Mouse (Mus musculus) left cerebral cortex, adult 2 months (tissue): ENCODE results near the gene Coa3. TPM values are rescaled to one million over a fixed set of nuclear protein-coding genes. Genes with fewer than 3 reads are reported as not detected.

Experiments used
- DNase-seq, 2 experiments: peaks; one replicate each; pipeline ENCODE4 v3.0.0; 2021 to 2022; ENCODE audit warnings: low spot score in 2 of 2, mixed read lengths in 1 of 2; ENCODE audit errors: extremely low spot score in 1 of 2
- H3K27ac ChIP-seq: fragments of 200-600 bp; 2 replicates; pipeline ENCODE4 v1.8.1; 2022
- H3K4me3 ChIP-seq: fragments of 200-600 bp; 2 replicates; pipeline ENCODE4 v1.8.1; 2022
- CTCF ChIP-seq: fragments of 200-600 bp; IDR thresholded peaks from 2 replicates; pipeline ENCODE4 v1.8.1; 2022; ENCODE audit warnings: antibody characterized with exemption, mild to moderate bottlenecking, moderate library complexity
- intact Hi-C: fragments of 180-260 bp; cut with DNase I; formaldehyde crosslinking; loops from one replicate; pipeline ENCODE4 v1.15.1; 2025
- total RNA-seq, 2 experiments: library from RNA; stranded (reverse); gene quantifications; 2 replicates each; pipeline ENCODE4 v1.2.3; 2021

Gene Coa3
- total RNA-seq, 2 experiments from 2014 or later = 97.5 to 98.4 TPM

DNA sequence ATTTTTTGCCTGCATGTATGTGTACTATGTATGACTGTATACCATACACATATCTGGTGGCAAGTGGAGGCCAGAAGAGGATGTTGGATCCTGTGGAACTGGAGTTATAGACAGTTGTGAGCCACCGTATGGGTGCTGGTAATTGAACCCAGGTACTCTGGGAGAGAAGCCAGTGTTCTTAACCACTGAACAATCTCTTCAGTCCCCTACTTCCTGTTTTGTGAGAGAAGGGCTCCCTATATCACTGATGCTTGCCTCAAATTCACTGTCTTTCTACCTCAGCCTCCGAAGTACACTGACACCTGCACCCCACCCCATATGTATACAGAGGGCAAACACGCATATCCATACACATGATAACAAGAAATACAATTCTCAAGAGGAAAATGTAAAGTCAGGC is 32.2 kb upstream of the Coa3 start:
- Histone ChIP-seq H3K4me3 (no peak overlapping the region), H3K27ac (no peak overlapping the region)
- no peak for TF ChIP-seq CTCF
- intact Hi-C loops = no loop called here
- DNase-seq = no peak

- Histone ChIP-seq H3K4me3 (no peak overlapping the region), H3K27ac (no peak overlapping the region)
- no peak for DNase-seq
- intact Hi-C loops = no loop called here
- no peak for TF ChIP-seq CTCF
These were observed 28.8 kb upstream of the Coa3 start for GRCm38 (mm10) chr11:101307744-101308143.

DNA sequence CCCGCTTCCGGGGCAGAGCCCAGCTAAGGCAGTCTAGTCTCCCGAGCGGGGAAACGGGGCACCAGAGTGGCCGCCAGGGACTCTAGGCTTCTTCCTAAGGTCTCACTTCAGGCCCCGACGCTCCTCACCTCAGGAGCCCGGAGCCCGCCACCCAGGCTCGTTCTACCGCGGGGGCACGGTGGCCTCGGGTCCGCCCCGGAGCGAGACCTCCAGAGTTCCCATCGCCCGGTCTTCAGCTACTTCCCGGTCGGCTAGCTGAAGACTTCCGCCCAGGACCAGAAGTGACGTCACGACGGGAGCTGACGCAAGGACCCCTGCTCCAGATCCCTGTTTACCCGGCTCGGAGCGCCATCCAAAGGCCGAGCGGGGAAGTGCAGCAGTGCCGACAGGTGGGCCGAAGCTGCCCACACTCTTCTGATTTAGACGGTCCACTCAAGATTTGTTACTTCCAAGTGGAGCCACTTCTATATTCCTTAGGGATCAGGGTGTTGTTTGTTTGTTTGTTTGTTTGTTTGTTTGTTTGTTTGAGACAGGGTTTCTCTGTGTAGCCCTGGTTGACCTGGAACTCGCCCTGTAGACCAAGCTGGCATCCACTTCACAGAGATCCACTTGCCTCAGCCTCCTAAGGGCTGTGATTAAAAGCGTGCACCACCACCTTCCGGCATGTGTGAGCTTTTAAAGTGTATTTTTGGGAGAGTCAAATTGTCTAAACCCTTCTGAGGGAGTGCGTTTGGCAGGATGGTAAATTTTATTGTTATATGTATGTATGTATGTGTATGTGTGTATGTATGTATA is 23.3 kb upstream of the Coa3 start, which contains the start of gene Becn1:
TSS of gene Becn1 (minus strand) at position 283 of the 795 bp plus-strand sequence.
- peak; percentile 98 for TF ChIP-seq CTCF
- DNase-seq = peak; percentile 94 to 98
- Histone ChIP-seq H3K4me3 (peak within 1 kb of the TSS; percentile 90), H3K27ac (peak within 1 kb of the TSS; percentile 85)
- intact Hi-C loops = loop anchor here (1.0 kb wide), 2 partner anchors 49 to 91 kb away; partner anchors contain the start of gene Vps25

- peak overlapping the region; percentile 85 for H3K27ac ChIP-seq
- intact Hi-C loops = loop anchor here (1.0 kb wide), 2 partner anchors 48 to 90 kb away; partner anchors contain the start of gene Vps25
- TF ChIP-seq CTCF = no peak
These were observed 22.5 kb upstream of the Coa3 start for GRCm38 (mm10) chr11:101301299-101302003.

GRCm38 (mm10) chr11:101300881-101301280 is 22.0 kb upstream of the Coa3 start:
- intact Hi-C loops = no loop called here
- no peak for DNase-seq
- Histone ChIP-seq H3K27ac (no peak overlapping the region), H3K4me3 (peak overlapping the region; percentile 90)
- TF ChIP-seq CTCF = no peak; the same call in 1 of the 2 replicates

More at GRCm38 (mm10) chr11:101301299-101302003, 22.5 kb upstream of the Coa3 start:
- no peak for DNase-seq
- peak overlapping the region; percentile 90 for H3K4me3 ChIP-seq

GRCm38 (mm10) chr11:101295191-101295590 is 16.3 kb upstream of the Coa3 start:
- DNase-seq = no peak
- intact Hi-C loops = no loop called here
- TF ChIP-seq CTCF = no peak
- Histone ChIP-seq H3K4me3 (no peak overlapping the region), H3K27ac (no peak overlapping the region)

DNA sequence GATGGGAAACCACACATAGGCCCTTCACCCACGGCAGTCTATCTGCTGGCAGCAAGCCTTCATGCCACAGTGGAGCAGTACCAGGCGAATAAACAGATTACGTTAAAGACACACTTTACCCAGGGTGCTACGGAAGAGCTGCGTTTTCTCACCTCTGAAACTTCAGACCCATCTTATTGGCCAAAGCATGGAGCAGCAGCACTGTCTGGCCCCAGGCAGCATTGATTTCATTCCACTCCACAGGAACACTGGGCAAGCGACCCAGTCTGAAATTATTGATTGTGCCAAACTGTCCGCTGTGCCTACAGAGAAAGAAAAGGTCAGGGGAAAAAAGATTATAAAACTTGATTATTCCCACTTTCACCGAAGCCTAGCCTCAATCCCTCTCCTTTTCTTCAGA is 12.3 kb upstream of the Coa3 start:
- Histone ChIP-seq H3K4me3 (no peak overlapping the region), H3K27ac (no peak overlapping the region)
- TF ChIP-seq CTCF = no peak
- intact Hi-C loops = no loop called here
- DNase-seq = no peak

DNA sequence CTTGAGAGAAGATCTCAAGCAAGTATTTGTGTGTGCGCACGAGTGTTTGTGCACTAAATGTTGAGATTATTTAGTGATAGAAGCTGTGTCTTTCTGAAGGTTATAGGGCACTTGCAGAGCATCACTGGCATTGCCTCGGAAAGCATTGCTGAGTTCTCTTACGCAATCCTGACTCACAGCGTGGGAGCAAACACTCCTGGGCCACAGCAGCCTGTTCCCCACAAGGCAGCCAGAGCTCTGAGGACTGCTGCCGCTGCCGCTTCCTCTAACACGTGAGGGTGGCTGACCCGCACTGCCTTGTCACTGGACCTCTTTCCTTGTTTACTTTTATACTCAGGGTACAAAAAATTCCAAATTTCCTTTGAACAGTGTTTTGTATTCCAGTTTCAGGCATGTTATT is 8.4 kb upstream of the Coa3 start:
- no peak for DNase-seq
- intact Hi-C loops = no loop called here
- H3K4me3 ChIP-seq = no peak overlapping the region
- TF ChIP-seq CTCF = no peak
- no peak overlapping the region for H3K27ac ChIP-seq

DNA sequence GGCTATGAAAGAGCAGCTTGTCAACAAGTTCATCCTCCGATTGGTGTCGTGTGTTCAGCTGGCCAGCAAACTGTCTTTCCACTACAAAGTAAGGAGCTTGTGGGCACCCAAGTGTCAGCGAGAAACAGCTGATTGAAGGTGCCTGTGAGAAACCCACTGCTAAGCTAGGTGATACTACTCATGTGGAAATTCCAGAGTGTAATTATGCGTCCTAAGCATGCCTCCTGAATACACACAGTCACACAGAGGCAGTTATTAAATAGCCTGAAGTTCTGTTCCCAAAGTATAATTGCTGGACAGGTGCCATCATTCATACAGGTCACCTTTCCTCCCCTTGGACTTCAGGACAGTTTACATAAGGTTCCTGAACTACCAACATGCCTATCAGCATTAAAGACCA is 4.9 kb upstream of the Coa3 start:
- no peak for TF ChIP-seq CTCF
- Histone ChIP-seq H3K27ac (no peak overlapping the region), H3K4me3 (no peak overlapping the region)
- intact Hi-C loops = no loop called here
- no peak for DNase-seq

DNA sequence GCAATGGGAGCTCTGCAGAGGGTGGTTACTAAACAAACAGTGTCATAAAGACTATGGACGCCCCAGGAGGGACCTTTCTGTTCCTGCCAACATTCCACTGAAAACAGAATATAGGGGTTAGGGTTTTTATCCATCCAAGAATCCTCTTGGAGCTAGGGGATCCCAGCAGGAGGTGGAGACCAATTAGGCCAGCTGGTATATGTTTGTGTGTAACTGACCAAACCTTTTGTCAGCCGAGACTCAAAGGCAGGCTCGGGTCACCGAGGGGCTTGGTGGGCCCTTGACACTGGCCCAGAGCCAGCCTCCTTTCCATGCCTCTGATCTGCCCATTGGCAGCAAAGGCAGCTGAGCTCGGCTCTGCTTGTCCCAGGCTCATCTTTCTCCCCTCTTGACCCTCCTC is 4.0 kb upstream of the Coa3 start:
- no peak for TF ChIP-seq CTCF
- DNase-seq = no peak
- intact Hi-C loops = no loop called here
- Histone ChIP-seq H3K27ac (no peak overlapping the region), H3K4me3 (no peak overlapping the region)

GRCm38 (mm10) chr11:101280837-101281236 is 1.9 kb upstream of the Coa3 start:
- H3K4me3 ChIP-seq = no peak overlapping the region
- intact Hi-C loops = no loop called here
- no peak overlapping the region for H3K27ac ChIP-seq
- TF ChIP-seq CTCF = no peak
- no peak for DNase-seq

- H3K4me3 ChIP-seq = peak overlapping the region; percentile 84
- no peak for TF ChIP-seq CTCF
- no peak for DNase-seq
- no peak overlapping the region for H3K27ac ChIP-seq
- intact Hi-C loops = loop anchor here (2.0 kb wide), 1 partner anchor 26 kb away; the partner anchor contains the start of gene Vps25
These were observed 267 bp upstream of the Coa3 start for GRCm38 (mm10) chr11:101279193-101279569.
